Mouse (Mus musculus): ENCODE data around the gene Ltbp1.
A peak's percentile ranks its signal among the peaks of the same experiment; 100 is the strongest.

Gene Ltbp1

DNA sequence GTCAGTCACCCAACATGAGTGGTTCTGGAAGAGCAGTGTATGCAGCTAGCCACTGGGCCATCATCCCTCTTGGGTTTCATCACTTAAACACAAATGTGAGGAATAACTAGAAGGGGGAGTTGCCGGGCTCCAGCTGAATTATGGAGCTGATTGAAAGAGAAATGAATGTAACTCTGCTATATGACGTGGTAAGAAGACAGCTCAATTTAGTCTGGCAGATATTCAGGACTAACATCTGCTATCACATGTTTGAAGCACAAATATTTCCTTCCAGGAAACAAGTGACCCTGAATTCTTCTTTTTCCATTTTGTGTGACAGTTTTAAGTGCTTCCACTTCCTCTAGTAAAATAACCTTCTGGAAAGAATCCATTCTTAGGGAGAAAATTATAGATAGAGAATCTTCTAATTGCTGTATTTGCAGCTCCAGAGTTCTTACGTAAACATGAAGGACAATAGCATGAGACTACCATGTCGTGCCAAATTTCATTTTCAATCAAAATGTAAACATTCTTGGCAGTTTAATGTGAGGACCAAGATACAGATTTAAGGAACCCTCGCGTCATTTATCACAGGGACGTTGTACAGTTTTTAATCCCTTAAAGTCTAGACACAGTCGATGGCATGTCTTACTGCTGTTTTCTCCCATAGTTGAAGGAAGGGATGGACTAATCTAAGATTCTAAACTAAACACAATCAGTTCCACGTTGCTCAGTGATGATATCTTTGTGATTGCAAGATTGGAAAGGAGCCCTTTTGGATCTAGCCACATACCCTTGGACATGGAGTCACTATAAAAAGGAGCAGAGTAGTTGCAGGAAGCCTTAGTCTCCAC, 279.7 kb downstream of the Ltbp1 start:
- no peak for DNase-seq (ENCODE audit: low read depth, low spot score)

DNA sequence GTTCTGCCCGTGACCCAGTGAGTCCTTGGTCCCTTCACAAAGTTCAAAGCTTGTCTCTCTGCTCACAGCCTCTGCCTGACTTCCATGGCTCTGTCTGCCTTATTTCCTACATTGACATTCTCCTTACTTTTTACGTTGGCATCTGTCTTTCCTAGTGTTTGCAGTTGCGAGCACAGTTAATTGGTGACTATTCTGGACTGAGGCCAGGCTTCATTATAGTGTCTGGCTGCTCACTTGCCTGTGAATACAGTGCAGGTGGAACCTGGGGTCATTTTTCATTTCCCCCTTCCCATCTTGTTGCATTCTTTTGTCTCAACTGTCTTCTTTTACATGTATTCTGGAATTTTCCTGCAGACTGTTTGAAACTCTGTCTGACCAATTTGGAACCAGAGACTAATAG, 287.6 kb downstream of the Ltbp1 start:
- no peak for DNase-seq (ENCODE audit: low read depth, low spot score)

DNA sequence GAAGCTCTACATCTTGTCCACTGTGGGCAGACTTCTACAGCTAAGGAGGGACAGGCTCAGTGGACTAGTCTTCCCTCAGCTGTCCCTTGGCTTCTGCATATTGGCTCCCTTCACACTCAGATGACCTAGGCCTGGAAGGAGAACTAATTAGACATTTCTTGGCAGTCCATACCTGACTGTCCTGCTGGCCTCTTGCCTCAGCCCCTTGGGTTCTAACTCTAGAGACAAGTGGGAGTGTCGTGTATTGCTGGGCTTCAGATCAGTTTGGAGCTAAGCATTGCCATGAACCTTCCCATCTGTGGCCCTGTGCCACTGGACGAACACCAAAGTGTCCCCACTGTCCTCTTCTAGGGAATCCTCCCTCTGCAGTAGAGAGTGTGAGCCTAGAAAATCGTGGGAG, 288.4 kb downstream of the Ltbp1 start:
- no peak for DNase-seq (ENCODE audit: low read depth, low spot score)

DNA sequence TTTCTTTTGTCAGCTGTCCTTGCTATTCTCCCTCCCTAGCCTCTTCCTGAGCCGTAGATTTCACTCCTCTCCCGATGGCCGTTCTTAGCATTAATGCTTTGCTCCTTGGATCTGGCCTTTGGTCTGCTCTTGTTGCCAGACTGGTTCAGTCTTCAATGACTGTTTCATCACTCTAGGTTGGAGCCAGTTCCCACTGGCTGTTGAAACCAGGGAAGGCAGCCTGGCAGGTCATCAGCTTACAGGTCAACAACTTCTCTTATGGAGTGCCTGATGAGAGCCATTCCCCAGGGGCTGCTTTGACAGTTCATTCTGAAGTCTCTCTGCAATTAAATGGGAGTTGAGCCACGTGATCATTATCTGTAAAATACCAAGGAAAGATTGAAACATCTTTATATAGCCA, 295.5 kb downstream of the Ltbp1 start:
- DNase-seq (ENCODE audit: low read depth, low spot score): no peak

DNA sequence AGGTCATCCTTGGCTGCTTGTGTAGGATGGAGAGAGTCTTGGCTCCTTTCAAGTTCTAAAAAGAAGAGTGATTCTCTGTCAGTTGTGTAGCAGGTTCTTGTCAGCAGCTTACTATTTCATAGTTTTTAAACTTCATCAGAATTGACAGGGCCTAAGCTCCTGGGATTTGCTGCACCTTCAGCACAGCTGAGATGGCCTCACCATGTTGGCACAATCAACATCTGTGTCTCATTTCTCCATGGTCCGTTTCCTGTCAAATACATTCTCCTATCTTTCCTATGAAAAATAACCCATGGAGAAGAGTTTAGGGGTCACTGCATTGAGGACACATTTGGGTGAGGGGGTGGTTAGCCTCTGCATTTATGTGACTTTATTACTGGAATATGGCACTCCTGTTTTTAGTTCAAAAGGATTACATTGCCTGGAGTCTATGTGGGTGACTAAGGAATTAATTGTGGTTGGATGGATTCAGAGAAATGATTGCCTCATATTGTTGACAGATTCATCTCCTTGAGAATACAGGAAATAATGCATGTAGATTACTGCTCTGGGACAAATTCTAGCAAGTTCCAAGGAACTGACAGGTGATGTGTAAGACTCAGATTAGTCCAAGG, 299.5 kb downstream of the Ltbp1 start:
- DNase-seq (ENCODE audit: low read depth, low spot score): no peak

DNA sequence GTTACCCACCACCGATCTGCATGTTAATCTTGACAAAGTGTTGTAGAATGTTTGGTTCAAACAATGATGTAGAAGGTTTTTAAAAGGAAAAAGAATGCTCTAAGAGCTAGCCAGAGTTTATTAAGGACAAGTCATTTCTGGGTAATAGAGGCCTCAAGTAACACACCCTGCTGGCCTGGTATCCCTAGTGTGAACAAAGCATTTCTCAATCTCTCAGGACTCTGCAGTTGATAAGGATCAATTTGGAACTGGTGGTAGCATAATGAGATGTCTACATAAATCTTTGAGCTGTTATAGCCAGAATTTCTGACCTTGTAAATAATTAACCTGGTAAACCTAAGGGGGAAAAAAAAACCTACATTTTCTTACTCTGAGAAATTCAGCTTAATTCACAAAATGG, 300.3 kb downstream of the Ltbp1 start:
- DNase-seq (ENCODE audit: low read depth, low spot score): no peak

DNA sequence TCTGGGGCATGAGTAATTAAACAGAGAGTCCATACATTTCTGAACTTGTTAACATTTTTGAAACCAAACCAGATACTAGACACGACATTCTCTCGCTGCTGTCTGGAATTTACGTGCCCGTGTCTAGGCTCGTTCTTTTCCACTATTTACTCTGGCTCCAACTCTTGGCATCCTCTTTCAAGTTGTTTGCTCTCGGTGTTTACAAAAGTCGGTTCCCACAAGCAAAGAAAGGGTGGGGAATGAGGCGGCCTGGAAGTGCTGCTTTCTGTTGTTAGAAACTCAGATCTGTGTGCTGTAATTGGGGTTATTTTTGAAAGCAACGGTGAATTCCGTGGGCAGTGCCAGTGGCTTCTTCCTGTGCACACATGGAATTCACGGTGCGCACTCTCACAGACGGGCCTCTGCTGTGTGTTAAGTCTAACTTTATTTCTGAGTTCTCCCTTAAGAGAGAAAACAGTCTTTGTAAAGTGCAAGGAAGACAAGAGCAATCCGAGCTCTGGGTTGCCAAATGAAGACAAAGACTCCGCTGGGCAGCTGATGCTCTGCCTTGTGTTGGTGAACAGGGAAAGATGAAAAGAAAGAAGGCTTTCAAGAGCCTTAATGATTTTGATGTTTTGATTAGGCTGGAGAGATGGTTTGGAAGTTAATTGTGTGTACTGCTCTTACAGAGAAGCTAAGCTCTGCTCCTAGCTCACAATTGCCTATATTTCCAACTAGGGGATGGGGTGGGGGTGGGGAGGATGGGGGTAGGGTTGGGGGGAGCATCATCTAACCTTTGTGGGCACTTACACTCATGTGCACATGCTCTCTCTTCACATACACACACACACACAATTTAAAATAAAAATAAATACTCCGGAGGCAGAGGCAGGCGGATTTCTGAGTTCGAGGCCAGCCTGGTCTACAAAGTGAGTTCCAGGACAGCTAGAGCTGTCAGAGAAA, 302.0 kb downstream of the Ltbp1 start:
- DNase-seq (ENCODE audit: low read depth, low spot score): no peak

DNA sequence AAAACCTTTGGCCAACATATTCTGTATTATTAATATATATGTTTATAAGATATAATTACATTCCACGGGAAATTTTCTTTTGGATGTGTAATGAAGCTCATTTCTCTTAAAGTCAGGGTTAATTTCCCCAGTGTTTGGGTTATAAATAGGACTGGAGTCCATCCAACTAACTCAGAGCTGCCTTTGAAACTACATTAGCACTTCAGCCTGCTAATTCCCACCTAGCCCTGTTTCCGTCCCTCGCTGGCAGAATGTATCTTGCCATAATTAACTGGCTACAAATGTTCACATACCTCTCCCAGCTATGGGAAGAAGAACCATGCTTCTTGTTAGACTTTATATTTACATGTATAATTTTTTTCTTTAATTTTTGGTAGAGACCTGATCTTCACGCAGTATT, 311.7 kb downstream of the Ltbp1 start:
- no peak for DNase-seq (ENCODE audit: low read depth, low spot score)

DNA sequence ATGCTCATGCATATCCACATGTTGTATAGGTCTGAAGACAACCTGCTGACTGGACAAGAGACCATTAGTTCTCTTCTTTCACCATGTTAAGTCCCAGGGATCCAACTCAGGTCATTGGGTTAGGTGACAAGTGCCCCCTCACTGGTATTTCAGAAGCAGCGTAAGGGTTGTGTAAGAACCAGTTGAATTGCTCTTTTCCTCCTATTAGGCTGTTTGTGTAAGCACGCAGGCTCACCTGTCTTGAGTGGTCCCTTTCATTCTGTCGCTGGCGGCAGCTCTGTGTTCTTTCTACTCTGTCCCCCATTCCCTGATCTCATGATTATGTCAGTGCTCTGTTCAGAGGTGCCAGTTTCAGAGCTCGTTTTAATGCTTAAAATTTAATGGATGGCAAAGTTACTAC, 317.9 kb downstream of the Ltbp1 start:
- DNase-seq (ENCODE audit: low read depth, low spot score): no peak

DNA sequence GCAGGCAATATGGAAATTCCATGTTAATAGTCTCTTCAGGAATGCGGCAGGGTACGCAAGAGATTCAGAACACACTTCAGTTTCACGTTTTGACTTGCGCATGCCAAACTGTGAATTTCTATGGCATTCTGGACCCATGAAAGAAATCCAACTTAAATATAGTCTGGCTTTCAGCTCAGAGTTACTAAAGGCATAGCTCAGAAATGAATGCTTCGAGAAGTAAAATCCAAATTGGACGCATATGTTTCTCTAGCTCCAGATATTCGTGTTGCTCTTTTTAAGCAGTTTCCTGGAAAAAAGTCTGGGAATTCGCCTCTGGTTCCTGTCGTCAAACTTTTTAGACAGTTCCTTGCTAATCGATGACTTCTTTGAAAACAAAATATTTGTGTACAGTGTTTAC, 318.4 kb downstream of the Ltbp1 start:
- no peak for DNase-seq (ENCODE audit: low read depth, low spot score)

DNA sequence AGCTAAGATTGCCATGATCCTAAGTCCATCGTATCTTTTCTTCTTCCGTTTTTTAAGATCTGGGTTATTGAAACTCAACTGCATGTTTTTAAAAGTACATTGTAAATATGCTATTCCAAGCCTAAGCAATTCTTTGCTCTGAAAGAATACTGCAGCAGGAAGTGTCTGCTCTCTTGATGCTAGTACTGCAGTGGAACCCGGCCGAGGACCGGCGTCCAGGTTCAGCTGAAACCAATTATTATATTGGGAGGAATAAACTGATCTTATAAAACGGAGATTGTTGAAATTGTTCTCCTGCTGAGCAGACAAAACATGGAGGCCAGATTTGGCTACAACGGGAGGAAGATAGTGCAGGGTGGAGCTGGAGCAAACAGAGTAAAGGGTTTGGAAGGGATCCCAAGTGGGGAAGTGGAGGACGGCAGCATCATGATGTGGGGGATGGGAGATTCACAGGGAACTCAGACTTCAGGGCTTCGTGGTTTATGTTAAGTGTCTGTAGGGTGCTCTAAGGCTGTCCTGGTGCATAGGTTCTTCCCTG, 322.8 kb downstream of the Ltbp1 start:
- DNase-seq (ENCODE audit: low read depth, low spot score): no peak

DNA sequence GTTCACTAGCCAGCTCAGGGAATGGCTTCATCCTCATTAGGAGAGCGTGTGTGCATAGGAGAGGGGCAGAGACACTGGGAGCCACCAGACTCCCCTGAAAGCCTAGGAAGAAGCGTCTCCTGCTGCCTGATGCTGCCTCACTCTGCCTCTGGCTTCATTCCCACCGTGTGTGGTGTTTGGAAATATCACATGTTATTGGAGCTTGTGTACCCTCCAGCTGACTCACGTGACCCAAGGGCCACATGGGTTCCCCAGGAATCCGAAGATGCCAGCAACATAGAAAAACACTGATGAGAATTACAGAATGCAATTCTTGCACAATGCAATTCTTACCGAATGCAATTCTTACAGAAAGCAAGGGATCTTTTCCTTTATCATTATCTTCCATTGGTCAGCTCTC, 325.0 kb downstream of the Ltbp1 start:
- DNase-seq (ENCODE audit: low read depth, low spot score): no peak

DNA sequence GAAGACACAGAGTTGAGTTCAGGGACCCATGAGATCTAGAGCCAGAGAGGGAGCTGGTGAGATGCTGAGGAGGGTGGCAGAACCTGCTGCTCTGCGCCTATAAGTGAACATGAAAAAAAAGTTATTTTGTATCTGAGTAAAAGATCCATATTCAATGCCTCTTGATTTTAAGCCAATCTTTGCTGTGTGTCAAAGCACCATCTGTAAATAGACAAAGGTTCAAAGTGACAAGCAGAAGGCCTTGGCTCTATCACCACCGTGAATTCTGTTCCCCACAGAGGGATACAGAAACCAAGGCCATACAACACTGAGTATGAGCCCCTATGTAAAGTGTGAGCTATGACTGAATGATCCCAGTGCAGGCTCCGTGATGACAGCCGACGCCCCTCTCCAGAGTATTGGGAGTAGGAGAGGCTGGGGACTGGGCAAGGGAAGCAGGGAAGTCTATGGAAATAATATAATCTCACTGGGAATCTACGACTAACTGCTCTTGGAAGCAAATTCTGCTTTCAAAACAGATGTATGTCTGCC, 326.1 kb downstream of the Ltbp1 start:
- DNase-seq (ENCODE audit: low read depth, low spot score): no peak

DNA sequence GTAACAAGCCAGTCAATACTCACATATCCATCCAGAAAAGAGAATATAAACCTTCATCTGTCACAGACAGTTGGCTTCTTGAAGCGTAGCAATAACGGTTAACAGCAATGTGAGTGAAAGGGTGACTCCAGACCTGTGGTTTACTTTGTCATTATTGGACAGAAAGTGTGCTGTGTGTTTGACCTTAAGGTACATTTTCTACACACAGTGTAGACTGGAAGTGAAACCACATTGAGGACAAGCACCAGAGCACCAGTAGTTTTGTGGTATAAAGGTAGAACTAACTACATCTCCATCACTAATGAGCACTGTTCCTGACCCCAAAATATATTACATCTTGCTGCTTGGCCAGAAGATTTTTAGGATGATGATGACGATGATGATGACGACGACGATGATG, 326.9 kb downstream of the Ltbp1 start:
- no peak for DNase-seq (ENCODE audit: low read depth, low spot score)

DNA sequence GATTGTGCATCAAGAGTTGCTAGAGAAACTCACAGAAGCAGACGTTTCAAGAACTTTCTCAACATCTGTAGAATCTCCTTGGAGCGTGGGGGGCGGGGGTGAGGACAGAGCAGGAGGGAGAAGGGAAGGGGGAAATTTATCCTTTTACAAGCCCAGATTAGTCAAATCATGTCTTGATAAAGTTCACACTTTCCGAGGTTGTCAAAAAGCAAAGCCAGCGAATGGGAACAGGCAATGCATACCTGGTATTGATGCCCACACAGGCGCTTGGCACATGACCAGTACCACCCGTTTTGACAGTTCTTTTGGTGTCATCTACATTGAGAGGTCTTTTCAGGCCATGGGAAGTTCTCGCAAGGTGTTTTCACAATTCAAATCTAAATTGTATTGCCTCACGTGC, 327.6 kb downstream of the Ltbp1 start:
- no peak for DNase-seq (ENCODE audit: low read depth, low spot score)

DNA sequence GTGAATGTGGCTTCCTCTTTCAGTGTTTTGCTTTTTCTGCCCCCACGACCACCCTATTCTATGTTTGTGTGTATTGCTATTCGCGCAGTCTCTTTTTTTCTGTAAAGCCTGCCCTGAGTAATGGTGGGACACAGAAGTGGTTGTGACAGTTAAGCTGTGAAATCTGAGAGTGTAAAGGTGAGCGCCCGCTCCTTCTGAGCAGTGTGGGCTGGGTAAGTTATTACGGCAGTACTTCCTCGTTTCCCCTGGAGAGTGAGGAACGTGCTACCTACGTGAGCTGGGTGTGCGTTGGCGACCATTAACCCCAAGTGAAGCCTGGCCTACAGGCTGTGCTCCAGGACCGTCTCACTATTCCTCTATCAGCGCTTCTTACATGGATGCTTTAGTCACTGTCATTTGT, 328.4 kb downstream of the Ltbp1 start:
- no peak for DNase-seq (ENCODE audit: low read depth, low spot score)

DNA sequence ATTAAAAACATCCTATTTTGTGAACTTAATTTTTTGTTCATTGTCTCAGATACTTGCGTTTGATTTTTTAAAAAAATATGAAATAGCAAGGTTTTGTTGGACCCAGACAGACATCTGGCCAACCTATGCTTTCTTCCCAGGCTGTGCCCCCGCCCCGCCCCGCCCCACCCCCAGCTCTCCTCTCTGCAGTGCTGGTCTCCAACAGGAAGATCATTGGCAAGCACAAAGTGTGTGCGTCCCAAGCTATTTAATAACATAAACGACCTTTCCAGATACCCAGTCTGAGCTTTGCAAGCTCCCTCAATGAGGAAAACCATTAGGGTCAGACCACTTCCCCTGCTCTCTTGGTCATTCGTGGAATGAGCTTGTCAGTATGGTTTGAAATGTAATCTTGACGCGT, 330.3 kb downstream of the Ltbp1 start:
- no peak for DNase-seq (ENCODE audit: low read depth, low spot score)

DNA sequence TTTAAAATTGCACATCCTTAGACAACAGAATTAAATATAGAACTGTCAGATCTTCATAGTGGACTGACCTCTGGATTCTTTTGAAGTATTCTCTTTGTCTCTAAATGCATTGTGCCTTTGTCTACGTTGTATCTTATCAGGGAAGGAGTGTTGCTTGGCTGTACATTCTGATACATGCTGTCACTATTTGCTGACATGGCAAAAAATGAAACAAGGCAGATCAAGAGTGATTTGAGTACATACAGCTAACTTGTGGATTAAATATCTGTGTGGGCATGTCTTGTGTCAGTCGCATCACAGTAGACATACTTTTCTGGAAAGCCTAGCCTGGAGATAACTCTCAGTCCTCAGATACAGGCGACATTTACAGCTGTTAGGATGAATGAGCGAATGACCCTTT, 335.9 kb downstream of the Ltbp1 start:
- DNase-seq (ENCODE audit: low read depth, low spot score): no peak

DNA sequence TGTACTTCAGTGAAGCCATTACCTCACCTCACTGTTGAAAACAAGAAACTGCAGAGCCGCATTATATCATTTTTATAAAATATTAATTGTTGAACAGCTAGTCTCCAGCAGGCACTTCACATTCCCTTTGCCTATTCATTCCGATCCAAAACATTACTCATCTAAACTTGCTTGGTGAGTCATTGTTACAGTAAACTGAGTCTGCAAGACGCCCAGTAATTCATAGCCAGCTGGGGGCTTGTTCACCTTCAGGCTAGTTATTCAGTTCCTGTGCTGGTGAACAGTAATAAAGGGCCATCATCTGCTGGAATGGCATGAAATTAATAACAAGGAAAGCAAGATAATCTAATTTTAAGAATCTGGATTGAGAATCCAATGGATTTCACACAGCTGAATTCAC, 339.7 kb downstream of the Ltbp1 start:
- DNase-seq (ENCODE audit: low read depth, low spot score): no peak

DNA sequence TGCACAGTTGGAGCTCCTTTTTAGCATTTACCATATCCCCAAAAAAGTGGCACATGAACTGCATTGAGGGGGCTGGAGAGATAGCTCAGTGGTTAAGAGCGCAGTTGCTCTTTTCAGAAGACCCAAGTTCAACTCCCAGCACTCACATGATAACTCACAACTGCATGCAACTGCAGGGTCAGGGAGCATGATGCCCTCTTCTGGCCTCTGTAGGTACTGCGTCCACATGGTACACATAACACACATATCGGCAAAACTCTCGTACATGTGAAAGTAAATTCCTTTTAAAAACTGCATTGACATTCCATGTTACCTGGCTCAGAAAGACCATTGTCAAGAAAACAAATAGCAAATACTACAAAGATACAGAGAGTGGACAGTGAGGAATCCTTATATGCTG, 342.0 kb downstream of the Ltbp1 start:
- peak; percentile 11 for DNase-seq (ENCODE audit: low read depth, low spot score)

DNA sequence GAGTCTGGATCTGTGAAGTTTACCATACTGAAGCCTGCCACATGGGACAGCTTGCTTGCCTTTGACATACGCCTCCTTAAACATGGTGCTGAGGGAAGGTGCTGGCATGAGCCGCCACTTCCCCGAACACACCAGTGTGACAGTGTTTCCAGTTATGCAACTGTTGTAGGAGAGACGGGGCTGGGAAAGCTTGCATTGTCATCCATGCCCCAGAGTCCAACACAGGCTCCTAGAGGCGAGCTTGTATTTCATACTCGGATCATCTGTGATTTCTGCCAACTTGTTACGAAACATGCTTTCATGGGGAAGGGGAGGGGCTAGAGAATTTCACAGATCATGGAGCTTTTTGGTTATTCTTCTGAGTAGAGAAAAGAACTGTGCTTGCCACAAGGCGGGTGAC, 343.7 kb downstream of the Ltbp1 start:
- no peak for DNase-seq (ENCODE audit: low read depth, low spot score)

DNA sequence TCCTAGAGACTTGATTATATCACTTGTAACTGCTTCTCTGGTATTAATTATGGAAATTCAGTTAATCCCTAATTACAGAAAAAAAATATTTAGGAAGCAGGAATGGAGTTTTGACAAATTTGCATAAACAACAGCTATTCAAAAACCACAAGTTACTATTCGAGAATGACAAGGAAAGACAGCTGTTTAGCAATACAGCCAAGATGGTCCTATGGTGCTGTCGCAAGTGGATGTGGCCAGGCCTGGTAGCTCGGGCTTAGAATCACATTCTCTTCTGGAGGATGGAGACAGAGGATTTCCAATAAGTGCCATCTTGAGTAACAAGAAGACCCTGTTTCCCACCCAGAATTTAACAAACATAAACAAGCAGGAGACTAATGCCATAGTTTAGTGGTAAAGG, 344.2 kb downstream of the Ltbp1 start:
- DNase-seq (ENCODE audit: low read depth, low spot score): no peak
